Mouse (Mus musculus) adipocyte (in vitro differentiated cells): ENCODE results near the gene Smu1.

Experiments
- DNase-seq: peaks from one replicate; pipeline ENCODE4 v3.0.0-alpha.2; 2016; ENCODE audit warnings: low spot score

The Smu1 gene

GRCm38 (mm10) chr4:40757157-40757779 is 455 bp downstream of the Smu1 start:
- DNase-seq, result peak; percentile 39

GRCm38 (mm10) chr4:40735351-40735750 is 22.4 kb downstream of the Smu1 start:
- no peak for DNase-seq

- DNase-seq, result no peak
Measured at GRCm38 (mm10) chr4:40731262-40731661, 26.5 kb downstream of the Smu1 start.

GRCm38 (mm10) chr4:40727247-40727646 is 30.5 kb downstream of the Smu1 start:
- no peak for DNase-seq

- DNase-seq, result peak; percentile 38
Measured at GRCm38 (mm10) chr4:40725554-40725953, 32.2 kb downstream of the Smu1 start.

GRCm38 (mm10) chr4:40725141-40725540 is 32.6 kb downstream of the Smu1 start:
- DNase-seq, result no peak

GRCm38 (mm10) chr4:40722687-40723460 is 34.8 kb downstream of the Smu1 start:
- DNase-seq, result peak; percentile 70

DNA sequence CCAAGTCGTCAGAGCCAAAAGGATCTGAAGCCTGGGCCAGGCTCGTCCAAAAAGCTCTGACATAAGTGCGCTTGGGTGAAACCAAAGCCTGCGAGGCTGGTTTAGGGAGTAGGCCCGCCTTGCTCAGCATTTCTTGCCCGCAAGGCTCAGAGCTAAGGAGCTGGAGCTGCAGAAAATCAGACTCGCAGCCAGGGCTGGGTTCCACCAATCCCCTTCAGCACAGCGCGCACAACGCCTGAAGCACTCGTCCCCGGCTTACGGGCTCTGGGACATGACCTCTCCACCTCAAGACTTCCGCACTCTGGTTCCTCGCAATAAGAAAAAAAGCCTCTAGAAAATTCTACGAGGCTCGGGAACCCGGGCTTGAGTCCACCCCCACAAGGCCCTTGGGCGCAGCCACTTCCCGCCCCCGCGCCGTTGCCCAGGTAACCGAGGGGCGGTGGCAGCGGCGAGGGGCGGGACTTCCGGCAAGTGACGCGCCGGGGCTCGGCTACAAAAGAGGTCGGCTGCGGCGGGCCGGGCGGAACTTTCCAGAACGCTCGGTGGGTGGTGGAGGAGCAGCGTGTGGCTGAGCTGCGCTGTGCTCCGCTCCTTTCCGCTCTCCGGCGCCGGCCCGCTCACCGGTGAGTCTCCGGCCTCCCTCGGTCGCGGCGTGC is 35.6 kb downstream of the Smu1 start, which contains the start of gene Dnaja1:
Gene Dnaja1 (plus strand): TSS at position 140 of the 656 bp plus-strand sequence.
- peak; percentile 95 for DNase-seq

- no peak for DNase-seq
Measured at GRCm38 (mm10) chr4:40720910-40721309, 36.8 kb downstream of the Smu1 start.

- no peak for DNase-seq
Measured at GRCm38 (mm10) chr4:40717141-40717540, 40.6 kb downstream of the Smu1 start.

GRCm38 (mm10) chr4:40703710-40704275 is 53.9 kb downstream of the Smu1 start:
- DNase-seq, result no peak

- peak; percentile 95 for DNase-seq
Measured at GRCm38 (mm10) chr4:40702797-40703709, 54.7 kb downstream of the Smu1 start, which contains the start of gene Aptx. Aptx (minus strand) TSS chr4:40703194.

DNA sequence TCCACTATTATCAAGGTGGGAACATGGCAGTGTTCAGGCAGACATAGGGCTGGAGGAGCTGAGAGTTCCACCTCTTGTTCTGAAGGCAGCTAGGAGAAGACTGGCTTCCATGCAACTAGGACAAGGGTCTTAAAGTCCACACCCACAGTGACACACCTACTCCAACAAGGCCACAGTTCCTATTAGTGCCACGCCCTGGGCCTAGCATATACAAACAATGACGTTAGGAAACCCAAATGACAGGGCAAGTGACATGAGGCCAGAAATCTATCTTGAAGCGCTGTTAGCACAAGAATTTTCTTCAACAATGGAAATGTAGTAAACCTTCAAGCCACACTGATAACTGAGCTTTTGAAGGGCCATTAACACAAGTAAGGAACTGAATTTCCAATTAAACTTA is 55.9 kb downstream of the Smu1 start:
- peak; percentile 19 for DNase-seq

GRCm38 (mm10) chr4:40700216-40700615 is 57.5 kb downstream of the Smu1 start:
- DNase-seq, result peak; percentile 60

- no peak for DNase-seq
Measured at GRCm38 (mm10) chr4:40697059-40697458, 60.7 kb downstream of the Smu1 start.

- DNase-seq, result no peak
Measured at GRCm38 (mm10) chr4:40691100-40691499, 66.6 kb downstream of the Smu1 start.
